Mouse (Mus musculus) myocyte (in vitro differentiated cells): ENCODE results near the gene Pycr1.

Experiments used
- E2F4 ChIP-seq: IDR thresholded peaks from one replicate; pipeline ENCODE4 v1.6.1; 2011; ENCODE audit warnings: mild to moderate bottlenecking, control low read depth, moderate library complexity; ENCODE audit not compliant: insufficient read depth
- MAX ChIP-seq: IDR thresholded peaks from one replicate; pipeline ENCODE4 v1.6.1; 2011; ENCODE audit warnings: low read depth, mild to moderate bottlenecking, control low read depth
- MYOD1 ChIP-seq, 3 experiments: IDR thresholded peaks; one replicate each; pipeline ENCODE4 v1.6.1; 2011; ENCODE audit warnings: control low read depth in 2 of 3, low read depth in 2 of 3, mild to moderate bottlenecking in 2 of 3, moderate library complexity in 1 of 3; ENCODE audit not compliant: insufficient read length in 2 of 3, control insufficient read depth in 1 of 3
- MYOG ChIP-seq, 3 experiments: IDR thresholded peaks; one replicate each; pipeline ENCODE4 v1.6.1; 2011; ENCODE audit warnings: control low read depth in 2 of 3, low read depth in 2 of 3, mild to moderate bottlenecking in 2 of 3; ENCODE audit not compliant: insufficient read length in 2 of 3, control insufficient read depth in 1 of 3, insufficient read depth in 1 of 3
- POLR2A ChIP-seq: IDR thresholded peaks from one replicate; pipeline ENCODE4 v1.6.1; 2011; ENCODE audit warnings: low read depth, mild to moderate bottlenecking, control low read depth, moderate library complexity; ENCODE audit not compliant: insufficient read length
- POLR2AphosphoS2 ChIP-seq: IDR thresholded peaks from one replicate; pipeline ENCODE4 v1.6.1; 2011; ENCODE audit warnings: low read depth, control low read depth; ENCODE audit not compliant: insufficient read length
- TCF12 ChIP-seq: IDR thresholded peaks from one replicate; pipeline ENCODE4 v1.6.1; 2011; ENCODE audit warnings: mild to moderate bottlenecking, control low read depth; ENCODE audit not compliant: poor library complexity, insufficient read depth, severe bottlenecking

GRCm38 (mm10) chr11:120622805-120623204 is 20.8 kb downstream of the Pycr1 start:
- TF ChIP-seq MYOG (IDR thresholded peaks at IDR 0.05; ENCODE audit: control insufficient read depth in 1 of 3, insufficient read depth in 1 of 3, insufficient read length in 2 of 3, low read depth in 2 of 3) (no peak), E2F4 (no peak), POLR2A (no peak), POLR2AphosphoS2 (no peak), TCF12 (no peak), MAX (no peak), MYOD1 (IDR thresholded peaks at IDR 0.05; ENCODE audit: control insufficient read depth in 1 of 3, insufficient read length in 2 of 3, low read depth in 2 of 3) (no peak)
